Mouse (Mus musculus): Measurements from ENCODE around the gene Sgpl1.

The Sgpl1 gene

DNA sequence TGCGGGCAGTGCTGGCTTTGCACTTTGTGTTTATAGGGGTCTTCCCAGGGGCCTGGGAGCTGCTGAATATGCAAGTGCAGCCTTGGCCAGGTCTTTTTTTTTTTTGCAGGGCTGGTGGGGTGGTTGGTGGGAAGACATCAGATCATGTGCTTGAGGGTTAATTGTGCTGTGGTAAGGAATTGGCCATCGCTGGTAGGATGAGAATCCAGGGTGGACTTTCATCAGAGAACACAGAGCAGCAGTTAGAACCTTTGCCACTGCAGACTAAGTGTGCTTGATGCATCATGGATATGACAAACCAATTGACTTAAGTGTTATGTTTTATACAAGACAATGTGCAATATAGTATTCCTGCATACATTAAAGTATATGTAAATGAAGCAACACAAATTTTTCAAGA is 62.1 kb downstream of the Sgpl1 start:
- DNase-seq (ENCODE audit: low spot score), result no peak

DNA sequence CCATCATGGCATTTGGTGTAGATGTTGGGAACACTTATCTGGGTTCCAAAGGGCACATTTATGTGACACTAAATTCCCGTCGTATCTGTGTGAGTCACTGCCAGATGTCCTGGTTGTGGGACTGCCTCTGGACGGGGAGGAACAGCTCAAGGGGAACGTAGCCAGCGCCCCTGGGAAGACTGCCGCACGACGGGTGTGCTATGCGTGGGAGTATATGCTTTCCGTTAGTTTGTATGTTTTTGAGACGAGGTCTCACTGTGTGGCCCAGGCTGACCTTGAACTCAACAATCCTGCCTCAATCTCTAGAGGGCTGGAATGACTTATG is 66.6 kb downstream of the Sgpl1 start:
- no peak for DNase-seq (ENCODE audit: low spot score)

DNA sequence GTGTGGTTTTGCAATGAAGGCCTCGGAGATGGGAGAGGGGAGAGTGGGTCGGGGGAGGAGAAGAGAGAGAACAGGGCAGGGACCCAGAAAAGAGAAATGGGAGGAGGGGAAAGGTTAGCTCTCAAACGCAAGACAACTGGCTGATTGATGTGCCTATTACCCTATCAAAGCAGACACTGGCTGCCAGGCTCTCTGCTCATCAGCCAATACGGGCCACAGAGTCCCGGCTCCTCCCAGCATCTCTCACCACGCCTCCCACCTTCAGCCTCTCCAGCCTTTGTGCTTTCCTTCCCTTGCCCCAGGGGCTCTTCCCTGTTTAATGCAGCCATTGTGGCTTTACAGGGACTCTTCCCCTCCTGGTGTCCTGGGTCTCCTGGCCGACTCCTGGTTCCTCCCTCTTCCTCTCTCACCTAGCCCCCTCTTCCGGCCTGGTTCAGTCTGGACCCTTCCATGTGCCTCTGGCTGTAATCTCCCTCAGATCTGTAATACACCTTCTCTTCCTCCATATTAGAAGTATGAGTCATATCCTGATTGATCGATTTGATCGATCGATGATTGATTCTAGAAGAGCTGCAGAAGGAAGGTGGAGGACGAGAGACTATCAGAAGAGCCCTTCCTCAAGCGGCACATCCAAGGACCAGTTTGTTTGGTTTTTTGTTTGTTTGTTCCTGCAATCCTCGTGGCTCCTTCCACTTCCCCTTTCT is 67.1 kb downstream of the Sgpl1 start:
- DNase-seq (ENCODE audit: low spot score), result no peak

DNA sequence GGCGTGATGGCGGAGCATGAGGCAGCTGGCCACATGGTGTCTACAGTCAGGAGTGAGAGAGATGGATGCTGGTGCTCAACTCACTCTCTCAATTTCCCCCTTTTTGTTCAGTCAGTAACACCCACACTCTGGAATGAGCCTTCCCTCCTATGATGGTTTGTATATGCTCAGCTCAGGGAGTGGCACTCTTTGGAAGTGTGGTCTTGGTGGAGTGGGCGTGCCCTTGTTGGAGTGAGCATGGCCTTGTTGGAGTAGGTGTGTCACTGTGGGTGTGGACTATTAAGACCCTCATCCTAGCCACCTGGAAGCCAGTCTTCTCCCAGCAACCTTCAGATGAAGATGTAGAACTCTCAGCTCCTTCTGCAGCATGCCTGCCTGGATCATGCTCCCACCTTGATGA is 71.9 kb downstream of the Sgpl1 start:
- no peak for DNase-seq (ENCODE audit: low spot score)

DNA sequence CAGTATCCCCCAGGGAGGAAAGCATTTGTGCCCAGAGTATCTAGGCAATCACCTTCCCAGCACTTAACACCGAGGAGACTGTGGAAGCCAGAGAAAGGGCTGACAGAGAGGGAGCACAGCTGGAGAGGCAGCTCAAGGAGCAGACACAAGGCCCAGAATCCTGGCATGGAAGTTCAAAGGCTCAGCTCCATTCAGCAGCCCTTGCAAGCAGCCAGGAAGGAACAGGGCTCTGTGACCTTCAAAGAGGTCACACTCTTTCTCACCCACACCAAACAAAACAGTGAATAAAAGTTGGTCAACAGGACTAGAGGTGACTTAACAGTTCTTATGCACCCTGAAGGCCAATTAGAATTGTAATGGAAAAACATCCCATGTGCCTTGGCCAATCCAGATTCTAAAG is 72.9 kb downstream of the Sgpl1 start:
- no peak for DNase-seq (ENCODE audit: low spot score)

DNA sequence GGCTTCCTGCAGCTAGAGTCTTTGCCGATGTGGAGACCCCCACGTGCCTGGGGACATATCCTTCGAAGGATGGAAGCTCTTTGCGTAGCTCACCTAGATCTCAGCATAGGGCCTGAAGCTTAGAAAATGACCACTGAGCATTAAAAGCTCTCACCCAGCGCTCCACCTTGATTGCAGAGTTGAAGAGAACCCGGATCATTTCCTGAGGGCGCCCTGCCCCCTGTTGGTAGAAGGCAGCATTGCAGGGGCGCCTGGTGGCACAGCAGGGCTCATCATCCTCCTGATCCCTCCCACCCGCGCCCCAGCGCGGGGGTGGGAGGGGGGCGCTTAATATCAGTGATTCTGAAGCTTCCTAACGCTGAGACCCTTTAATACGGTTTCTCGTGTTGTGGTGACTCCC is 75.2 kb downstream of the Sgpl1 start:
- DNase-seq (ENCODE audit: low spot score), result no peak

DNA sequence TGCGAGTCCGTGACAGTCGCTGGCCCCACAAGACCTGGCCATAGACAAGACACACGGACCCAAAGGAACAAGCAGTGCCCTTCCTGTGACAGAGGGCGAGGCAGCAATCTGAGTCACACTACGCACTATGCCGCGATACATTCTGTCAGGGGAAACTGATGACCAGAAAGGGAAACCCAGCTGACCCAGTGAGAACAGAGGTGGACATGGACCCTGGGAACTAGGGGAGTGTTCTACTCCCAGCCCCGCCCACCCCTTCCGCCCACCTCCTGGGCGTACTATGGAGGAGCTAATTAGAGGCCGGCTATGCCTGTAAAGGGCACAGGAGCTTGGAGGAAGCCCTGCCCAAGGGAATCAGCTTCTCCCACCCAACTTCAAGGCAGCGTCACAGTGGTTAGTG is 78.3 kb downstream of the Sgpl1 start:
- no peak for DNase-seq (ENCODE audit: low spot score)

DNA sequence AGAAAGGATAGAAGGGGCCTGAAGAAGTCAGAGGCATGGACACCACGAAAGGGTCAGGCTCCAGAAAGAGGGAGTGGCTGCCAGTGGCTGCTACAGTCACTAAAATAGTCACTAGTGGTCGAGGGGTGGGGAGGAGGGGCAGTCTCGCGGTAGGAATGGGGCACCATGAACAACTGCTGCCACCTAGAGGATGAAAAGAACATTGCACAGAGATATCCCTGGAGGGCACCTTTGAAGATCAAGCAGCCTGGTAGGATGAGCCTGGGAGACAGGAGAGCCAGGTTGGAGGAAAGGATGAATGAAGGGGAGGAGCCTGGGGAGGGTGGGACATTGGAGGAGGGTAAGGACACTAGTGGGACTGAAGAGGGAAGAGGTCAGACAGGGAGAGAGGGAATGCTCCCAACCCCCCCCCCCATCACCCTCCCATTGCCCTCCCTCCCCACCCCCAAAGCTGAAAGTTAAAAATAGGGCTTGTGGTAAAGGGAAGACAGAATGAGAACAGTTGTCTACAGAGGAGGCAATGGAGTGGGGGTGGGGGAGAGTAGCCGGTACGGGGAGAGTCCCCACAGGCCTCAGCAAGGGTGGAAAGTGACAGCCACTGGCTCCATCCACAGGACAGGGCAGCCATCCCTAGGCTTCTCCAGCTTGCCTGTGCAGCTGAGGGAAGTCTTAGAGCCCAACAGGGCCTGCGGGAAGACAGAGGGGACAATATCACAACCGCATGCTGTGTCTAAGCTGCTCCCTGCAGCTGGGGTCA is 78.9 kb downstream of the Sgpl1 start:
- no peak for DNase-seq (ENCODE audit: low spot score)

DNA sequence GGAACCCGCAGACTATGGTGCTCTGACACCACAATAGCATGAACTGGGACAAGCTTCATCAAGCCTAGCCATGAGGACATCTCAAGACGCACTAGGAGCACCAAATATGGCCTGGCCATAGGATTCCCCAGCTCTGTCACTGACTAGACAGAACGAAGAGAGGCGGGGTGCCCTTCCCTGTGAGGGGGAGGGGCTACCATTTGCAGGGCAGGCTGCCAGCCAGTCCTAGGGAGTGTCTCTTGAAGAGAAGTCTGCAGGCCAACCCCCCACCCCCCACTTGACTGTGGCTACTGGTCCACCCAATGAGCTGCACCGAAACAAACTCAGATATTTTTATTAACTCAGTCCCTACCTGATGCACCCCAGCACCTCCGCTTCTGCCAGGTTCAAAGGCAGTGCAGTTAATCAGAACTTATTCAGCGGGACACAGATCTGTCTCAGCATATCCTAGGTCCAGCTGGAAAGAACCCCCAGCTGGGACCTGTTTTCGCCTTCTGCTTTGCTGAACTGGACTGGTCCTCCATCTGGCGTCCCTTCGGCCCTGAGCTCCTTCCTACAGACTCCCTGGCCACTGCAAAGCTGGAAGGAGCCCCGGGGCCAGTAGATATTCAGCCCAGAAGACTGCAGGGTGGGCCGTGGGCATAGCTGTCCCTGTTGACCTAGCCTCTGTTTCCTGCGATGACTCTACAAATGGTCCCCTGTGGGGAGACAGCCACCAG is 82.1 kb downstream of the Sgpl1 start:
- DNase-seq (ENCODE audit: low spot score), result no peak

DNA sequence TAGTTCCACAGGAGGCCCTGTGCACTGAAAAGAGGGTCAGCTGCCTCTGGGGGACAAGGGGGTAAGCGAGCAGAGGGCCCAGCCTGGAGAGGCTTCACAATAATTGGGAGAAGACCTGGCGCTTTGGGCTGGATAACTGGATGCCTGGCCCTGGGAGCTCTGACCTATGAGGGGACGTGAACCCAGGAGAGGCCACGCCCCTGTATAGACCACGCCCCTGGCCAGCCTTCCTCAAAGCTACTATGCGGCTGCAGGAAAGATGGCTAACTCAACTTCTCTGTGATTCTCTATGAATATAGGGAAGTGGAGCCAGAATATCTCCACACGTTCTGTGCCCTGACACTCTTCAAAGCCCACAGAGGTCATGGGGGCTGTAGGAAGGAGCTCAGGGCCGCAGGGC is 82.9 kb downstream of the Sgpl1 start:
- DNase-seq (ENCODE audit: low spot score), result no peak

DNA sequence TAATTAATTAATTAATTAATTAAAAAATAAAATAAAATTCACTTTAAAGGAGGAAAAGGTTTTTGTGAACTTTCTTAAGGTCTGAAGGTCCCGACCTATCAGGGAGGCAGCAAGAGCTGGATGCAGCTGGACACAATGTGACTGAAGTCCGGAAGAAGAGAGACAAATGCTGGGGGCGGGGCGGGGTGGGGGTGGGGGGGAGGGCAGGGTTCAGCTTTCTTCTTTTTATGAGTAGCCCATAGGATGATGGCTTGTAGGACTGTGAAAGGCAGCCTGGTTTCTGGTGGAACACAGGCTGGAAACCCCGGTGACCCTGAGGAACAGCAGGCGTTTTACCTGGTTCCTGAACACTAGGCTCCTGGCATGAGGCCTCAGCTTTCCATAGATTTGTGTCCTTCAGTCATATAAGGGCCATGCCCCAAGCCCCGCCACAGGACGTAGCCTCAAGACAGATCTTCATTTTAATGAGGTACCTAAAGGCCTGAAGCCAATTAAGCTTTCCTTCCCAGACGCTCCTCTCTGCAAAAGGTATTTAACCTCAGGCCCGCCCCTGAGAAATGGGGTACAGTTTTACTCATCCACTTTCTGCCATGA is 84.1 kb downstream of the Sgpl1 start:
- DNase-seq (ENCODE audit: low spot score), result no peak

DNA sequence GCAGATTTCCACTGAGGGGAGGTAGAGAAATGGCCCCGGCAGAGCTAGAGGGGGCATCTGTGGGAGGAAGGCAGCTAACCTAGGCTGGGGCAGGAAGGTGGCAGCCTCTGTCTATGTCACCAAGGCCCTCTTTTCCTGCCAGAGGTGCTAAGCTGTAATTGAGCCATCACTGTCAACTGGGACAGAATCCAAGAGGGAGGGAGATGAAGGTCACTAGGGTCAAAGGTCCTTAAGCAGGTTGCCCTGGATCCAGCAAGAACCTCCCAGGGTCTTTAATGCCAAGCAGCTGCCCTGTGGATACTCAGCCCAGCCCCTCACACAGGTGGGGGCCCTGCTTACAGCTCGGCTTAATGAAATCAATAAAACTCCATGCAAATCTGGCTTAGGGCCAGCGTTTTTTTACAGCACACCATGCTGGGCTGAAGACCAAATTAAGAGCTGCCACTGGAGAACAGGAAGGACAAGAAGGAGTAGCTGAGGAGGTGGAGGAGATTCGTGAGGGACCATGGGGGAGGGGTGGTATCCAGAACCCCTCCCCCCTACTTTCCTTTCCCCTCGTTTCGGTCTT is 87.9 kb downstream of the Sgpl1 start:
- no peak for DNase-seq (ENCODE audit: low spot score)

DNA sequence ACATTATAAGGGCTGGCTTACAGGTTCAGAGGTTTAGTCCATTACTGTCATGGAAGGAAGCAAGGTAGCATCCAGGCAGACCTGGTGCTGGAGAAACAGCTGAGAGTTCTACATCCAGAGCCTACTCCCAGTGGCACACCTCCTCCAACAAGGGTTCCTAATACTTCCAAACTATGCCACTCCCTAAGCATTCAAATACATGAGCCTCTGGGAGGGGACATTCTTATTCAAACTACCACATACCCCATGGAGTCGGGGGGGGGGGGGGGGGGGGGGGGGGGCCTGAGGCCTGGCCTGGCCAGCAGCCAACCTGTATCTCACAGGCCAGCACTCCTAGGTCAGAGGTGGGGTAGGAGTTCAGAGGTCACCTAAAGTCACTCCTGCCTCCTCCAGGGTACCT is 88.4 kb downstream of the Sgpl1 start:
- no peak for DNase-seq (ENCODE audit: low spot score)

DNA sequence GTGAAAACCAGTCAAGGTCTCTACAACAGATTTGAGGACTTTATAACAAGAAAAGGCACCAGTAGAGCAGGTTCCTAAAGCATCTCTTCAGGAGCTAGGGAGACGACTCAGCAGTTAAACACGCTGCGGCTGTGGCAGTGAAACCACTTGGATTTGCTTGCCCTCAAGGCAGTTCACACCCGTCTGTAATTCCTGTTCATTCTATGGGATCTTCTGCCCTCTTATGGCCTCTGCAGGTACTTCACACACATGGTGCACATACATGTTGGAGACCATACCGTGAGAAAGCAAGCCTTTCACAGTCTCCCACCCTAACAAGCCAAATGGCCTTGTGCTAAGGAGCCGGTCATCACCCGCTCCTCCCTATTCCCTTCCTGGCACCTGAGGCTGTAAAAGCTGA is 90.8 kb downstream of the Sgpl1 start:
- no peak for DNase-seq (ENCODE audit: low spot score)

DNA sequence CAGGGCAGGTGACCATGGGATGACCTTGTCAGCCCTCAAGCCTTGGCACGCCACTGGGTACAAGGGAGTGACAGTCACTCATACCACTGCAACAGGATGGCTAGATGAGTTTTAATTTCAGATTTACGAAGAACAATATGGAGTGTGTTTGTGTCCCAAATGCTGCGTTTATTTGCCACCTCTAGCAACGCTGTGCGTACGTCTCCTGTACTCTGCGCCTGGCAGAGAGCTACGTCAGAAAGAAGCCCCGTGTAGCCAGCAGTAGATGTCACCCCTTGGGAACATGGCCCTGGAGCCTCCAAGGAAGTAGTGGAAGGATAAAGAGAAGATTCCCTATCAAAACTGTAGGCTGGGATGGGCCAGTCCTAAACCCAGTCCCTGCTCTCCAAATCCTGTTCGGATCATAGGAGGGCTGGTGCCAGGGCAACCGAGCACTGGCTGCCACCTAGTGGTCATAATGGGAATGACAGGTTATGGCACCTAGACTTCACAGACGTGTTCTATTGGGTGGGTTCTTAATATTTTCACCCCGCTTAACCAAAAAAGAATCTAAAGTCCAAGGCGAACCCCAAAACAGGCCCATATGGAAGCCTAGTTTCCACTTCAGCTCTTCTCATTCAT is 95.4 kb downstream of the Sgpl1 start:
- DNase-seq (ENCODE audit: low spot score), result no peak
